Mouse (Mus musculus): ENCODE data around the gene B4gat1. TPM values are rescaled to one million over a fixed set of nuclear protein-coding genes. Genes with fewer than 3 reads are reported as not detected.

The B4gat1 gene
- polyA plus RNA-seq, 1 experiment from 2014 or later = 41.8 TPM

DNA sequence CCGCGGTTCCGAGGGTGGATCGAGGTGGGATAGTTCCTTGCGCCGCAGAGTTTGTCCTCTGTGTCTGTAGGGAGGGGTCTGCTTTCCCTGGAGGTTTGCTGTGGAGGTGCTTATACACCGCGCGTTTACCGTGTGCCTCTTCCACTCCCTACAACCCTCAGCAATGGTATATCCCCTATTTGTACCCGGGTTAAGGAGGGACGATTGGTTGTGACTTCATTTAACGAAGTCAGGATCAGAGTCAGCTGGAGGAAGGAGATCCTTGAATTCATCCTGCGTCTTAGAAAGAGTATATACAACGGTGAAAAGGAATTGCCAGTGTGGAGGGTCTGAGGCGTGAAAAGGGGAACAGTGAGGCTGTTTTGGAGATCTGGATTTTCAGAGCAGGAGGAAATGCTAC lies 3.0 kb downstream of the B4gat1 start:
- H3K9ac ChIP-seq (ENCODE audit: low read length) = peak overlapping the region; percentile 86
- no peaks in the 10 kb centered on the region for H3K9me3 ChIP-seq (replicated peaks; ENCODE audit: control insufficient read depth, low read length)
- H3K4me2 ChIP-seq (ENCODE audit: low read depth, low read length) = peak overlapping the region; percentile 94
- peak overlapping the region; percentile 80 for H3K4me3 ChIP-seq (replicated peaks; ENCODE audit: low read length)
- no peaks in the 10 kb centered on the region for H3K27me3 ChIP-seq (ENCODE audit: control insufficient read depth, insufficient read depth, low read length)
- H3K36me3 ChIP-seq (ENCODE audit: control insufficient read depth, insufficient read depth, low read length) = no peaks in the 10 kb centered on the region
- H3K27ac ChIP-seq (ENCODE audit: low read length) = peak overlapping the region; percentile 79
- 2% methylated on average over 16 of the region's 16 CpGs for WGBS
- H3K4me1 ChIP-seq (ENCODE audit: control insufficient read depth, insufficient read depth, low read length) = peaks cover 28% of the 10 kb centered on the region
- ATAC-seq (ENCODE audit: insufficient read depth, low FRiP score) = no peak

GRCm38 (mm10) chr19:5045531-5045930 lies 6.9 kb downstream of the B4gat1 start:
- H3K9me3 ChIP-seq (replicated peaks; ENCODE audit: control insufficient read depth, low read length) = no peaks in the 10 kb centered on the region
- no peak overlapping the region for H3K4me2 ChIP-seq (ENCODE audit: low read depth, low read length)
- no peak overlapping the region for H3K27ac ChIP-seq (ENCODE audit: low read length)
- no peak overlapping the region for H3K4me3 ChIP-seq (replicated peaks; ENCODE audit: low read length)
- H3K27me3 ChIP-seq (ENCODE audit: control insufficient read depth, insufficient read depth, low read length) = no peaks in the 10 kb centered on the region
- 0 out of 2 replicates have a peak, but pooled peaks cover 3% of the 10 kb centered on the region for H3K36me3 ChIP-seq (ENCODE audit: control insufficient read depth, insufficient read depth, low read length)
- peaks cover 21% of the 10 kb centered on the region for H3K4me1 ChIP-seq (ENCODE audit: control insufficient read depth, insufficient read depth, low read length)
- WGBS = 76% methylated on average over 4 of the region's 4 CpGs
- no peak overlapping the region for H3K9ac ChIP-seq (ENCODE audit: low read length)
- no peak for ATAC-seq (ENCODE audit: insufficient read depth, low FRiP score)

DNA sequence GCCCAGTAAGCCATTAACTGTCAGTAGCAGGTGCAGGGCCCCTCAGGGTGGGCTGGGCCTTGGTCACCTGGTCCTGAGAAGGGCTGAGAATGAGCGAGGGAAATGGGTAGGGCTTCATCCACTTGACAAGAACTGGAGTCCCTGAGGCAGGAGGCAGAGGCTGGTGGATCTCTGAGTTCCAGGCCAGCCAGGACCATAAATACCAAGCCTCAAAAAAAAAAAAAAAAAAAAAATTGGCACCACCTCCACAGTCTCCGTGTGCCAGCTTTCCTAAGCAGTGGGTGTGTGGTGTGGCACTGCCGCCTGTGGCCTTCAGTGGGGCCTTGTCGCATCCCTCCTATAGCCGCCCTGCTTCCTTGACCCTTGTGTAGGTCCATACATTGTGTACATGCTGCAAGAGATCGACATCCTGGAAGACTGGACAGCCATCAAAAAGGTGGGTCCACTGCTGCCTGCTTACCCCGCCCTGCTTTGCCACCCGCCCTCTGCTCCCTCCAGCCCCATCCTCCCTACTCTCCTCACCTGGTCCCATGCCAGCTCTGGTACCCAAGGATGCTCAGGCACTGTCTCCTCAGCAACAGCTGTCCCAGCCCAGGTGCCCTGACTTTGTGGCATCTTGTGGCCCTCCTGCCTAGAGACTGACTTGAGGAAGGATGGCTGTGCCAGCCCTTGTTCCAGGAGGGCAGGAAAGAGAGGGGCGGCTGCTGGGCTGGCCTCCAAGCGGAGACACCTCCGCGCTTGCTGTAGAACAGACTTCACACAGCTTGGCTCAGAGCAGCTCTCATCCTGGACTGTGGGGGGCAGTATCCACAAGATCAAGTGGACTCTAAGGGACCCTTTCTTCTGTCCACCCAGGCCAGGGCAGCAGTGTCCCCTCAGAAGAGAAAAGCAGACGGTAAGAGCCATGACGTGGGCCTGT lies 9.8 kb downstream of the B4gat1 start:
- Histone ChIP-seq H3K36me3 (ENCODE audit: control insufficient read depth, insufficient read depth, low read length) (0 out of 2 replicates have a peak, but pooled peaks cover 3% of the 10 kb centered on the region), H3K4me3 (replicated peaks; ENCODE audit: low read length) (no peak overlapping the region), H3K4me2 (ENCODE audit: low read depth, low read length) (no peak overlapping the region), H3K27ac (ENCODE audit: low read length) (no peak overlapping the region), H3K27me3 (ENCODE audit: control insufficient read depth, insufficient read depth, low read length) (peaks cover 10% of the 10 kb centered on the region), H3K4me1 (ENCODE audit: control insufficient read depth, insufficient read depth, low read length) (peaks cover 19% of the 10 kb centered on the region), H3K9me3 (replicated peaks; ENCODE audit: control insufficient read depth, low read length) (no peaks in the 10 kb centered on the region), H3K9ac (ENCODE audit: low read length) (no peak overlapping the region)
- ATAC-seq (ENCODE audit: insufficient read depth, low FRiP score) = no peak
- WGBS = 83% methylated on average over 14 of the region's 14 CpGs

- no peak for ATAC-seq (ENCODE audit: insufficient read depth, low FRiP score)
- WGBS = 76% methylated on average over 6 of the region's 6 CpGs
- Histone ChIP-seq H3K4me3 (replicated peaks; ENCODE audit: low read length) (no peak overlapping the region), H3K4me2 (ENCODE audit: low read depth, low read length) (no peak overlapping the region), H3K4me1 (ENCODE audit: control insufficient read depth, insufficient read depth, low read length) (peaks cover 19% of the 10 kb centered on the region), H3K36me3 (ENCODE audit: control insufficient read depth, insufficient read depth, low read length) (0 out of 2 replicates have a peak, but pooled peaks cover 3% of the 10 kb centered on the region), H3K27ac (ENCODE audit: low read length) (no peak overlapping the region), H3K9ac (ENCODE audit: low read length) (no peak overlapping the region; the same call in 1 of the 2 replicates), H3K27me3 (ENCODE audit: control insufficient read depth, insufficient read depth, low read length) (peaks cover 10% of the 10 kb centered on the region), H3K9me3 (replicated peaks; ENCODE audit: control insufficient read depth, low read length) (no peaks in the 10 kb centered on the region)
Observed at GRCm38 (mm10) chr19:5049325-5049724, 10.7 kb downstream of the B4gat1 start.

GRCm38 (mm10) chr19:5050047-5050905 lies 11.7 kb downstream of the B4gat1 start, which contains the start of gene Rin1:
Gene Rin1 (plus strand): TSS chr19:5050481.
- H3K9ac ChIP-seq (ENCODE audit: low read length) = peak within 1 kb of the TSS; percentile 64
- 18% methylated on average over 14 of the region's 14 CpGs for WGBS

GRCm38 (mm10) chr19:5051031-5051430 lies 12.4 kb downstream of the B4gat1 start:
- Histone ChIP-seq H3K4me1 (ENCODE audit: control insufficient read depth, insufficient read depth, low read length) (peaks cover 19% of the 10 kb centered on the region), H3K4me3 (replicated peaks; ENCODE audit: low read length) (peak overlapping the region; percentile 45), H3K9me3 (replicated peaks; ENCODE audit: control insufficient read depth, low read length) (no peaks in the 10 kb centered on the region), H3K27ac (ENCODE audit: low read length) (peak overlapping the region; percentile 51), H3K36me3 (ENCODE audit: control insufficient read depth, insufficient read depth, low read length) (0 out of 2 replicates have a peak, but pooled peaks cover 3% of the 10 kb centered on the region), H3K9ac (ENCODE audit: low read length) (peak overlapping the region; percentile 64), H3K27me3 (ENCODE audit: control insufficient read depth, insufficient read depth, low read length) (peaks cover 10% of the 10 kb centered on the region), H3K4me2 (ENCODE audit: low read depth, low read length) (peak overlapping the region; percentile 58)
- WGBS = 12% methylated on average over 17 of the region's 17 CpGs
- peak; percentile 52; the same call in 1 of the 2 replicates for ATAC-seq (ENCODE audit: insufficient read depth, low FRiP score)

More at GRCm38 (mm10) chr19:5050047-5050905, 11.7 kb downstream of the B4gat1 start, which contains the start of gene Rin1:
- Histone ChIP-seq H3K27me3 (ENCODE audit: control insufficient read depth, insufficient read depth, low read length) (peaks cover 10% of the 10 kb centered on the region), H3K27ac (ENCODE audit: low read length) (peak within 1 kb of the TSS; percentile 71), H3K4me2 (ENCODE audit: low read depth, low read length) (peak within 1 kb of the TSS; percentile 58), H3K4me1 (ENCODE audit: control insufficient read depth, insufficient read depth, low read length) (peaks cover 19% of the 10 kb centered on the region), H3K4me3 (replicated peaks; ENCODE audit: low read length) (peak within 1 kb of the TSS; percentile 45), H3K9me3 (replicated peaks; ENCODE audit: control insufficient read depth, low read length) (no peaks in the 10 kb centered on the region), H3K36me3 (ENCODE audit: control insufficient read depth, insufficient read depth, low read length) (0 out of 2 replicates have a peak, but pooled peaks cover 3% of the 10 kb centered on the region)
- peak; percentile 70; the same call in 1 of the 2 replicates for ATAC-seq (ENCODE audit: insufficient read depth, low FRiP score)

- Histone ChIP-seq H3K9ac (ENCODE audit: low read length) (peak overlapping the region; percentile 64), H3K27ac (ENCODE audit: low read length) (no peak overlapping the region), H3K36me3 (ENCODE audit: control insufficient read depth, insufficient read depth, low read length) (0 out of 2 replicates have a peak, but pooled peaks cover 3% of the 10 kb centered on the region), H3K4me2 (ENCODE audit: low read depth, low read length) (peak overlapping the region; percentile 58), H3K9me3 (replicated peaks; ENCODE audit: control insufficient read depth, low read length) (no peaks in the 10 kb centered on the region), H3K4me3 (replicated peaks; ENCODE audit: low read length) (peak overlapping the region; percentile 45), H3K4me1 (ENCODE audit: control insufficient read depth, insufficient read depth, low read length) (peaks cover 22% of the 10 kb centered on the region), H3K27me3 (ENCODE audit: control insufficient read depth, insufficient read depth, low read length) (peaks cover 10% of the 10 kb centered on the region)
- ATAC-seq (ENCODE audit: insufficient read depth, low FRiP score) = no peak
- 62% methylated on average over 3 of the region's 3 CpGs for WGBS
Observed at GRCm38 (mm10) chr19:5051515-5051914, 12.9 kb downstream of the B4gat1 start.

DNA sequence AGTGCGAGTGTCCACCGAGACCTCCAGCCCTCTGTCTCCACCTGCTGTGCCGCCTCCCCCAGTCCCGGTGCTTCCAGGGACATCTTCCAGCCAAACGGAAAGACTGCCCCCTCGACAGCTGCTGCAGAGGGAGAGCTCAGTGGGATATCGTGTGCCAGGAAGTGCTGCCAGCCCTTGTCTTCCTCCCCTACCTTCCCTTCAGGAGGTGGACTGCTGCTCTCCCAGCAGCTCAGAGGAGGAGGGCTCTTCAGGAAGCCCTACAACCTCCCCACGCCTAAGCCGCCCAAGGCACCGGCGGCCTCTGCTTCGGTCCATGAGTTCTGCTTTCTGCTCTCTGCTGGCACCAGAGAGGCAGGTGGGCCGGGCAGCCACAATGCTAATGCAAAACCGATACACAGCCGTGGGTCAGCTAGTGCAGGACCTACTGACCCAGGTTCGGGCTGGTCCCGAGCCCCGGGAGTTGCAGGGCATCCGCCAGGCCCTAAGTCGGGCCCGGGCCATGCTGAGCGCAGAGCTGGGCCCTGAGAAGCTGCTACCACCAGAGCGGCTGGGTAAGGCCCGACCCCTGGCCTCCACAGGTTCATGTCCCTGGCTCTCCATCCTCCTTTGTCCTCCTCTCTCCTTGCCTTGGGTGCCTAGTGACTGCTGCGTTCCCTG lies 13.7 kb downstream of the B4gat1 start:
- Histone ChIP-seq H3K4me2 (ENCODE audit: low read depth, low read length) (no peak overlapping the region), H3K27ac (ENCODE audit: low read length) (no peak overlapping the region), H3K36me3 (ENCODE audit: control insufficient read depth, insufficient read depth, low read length) (0 out of 2 replicates have a peak, but pooled peaks cover 3% of the 10 kb centered on the region), H3K4me1 (ENCODE audit: control insufficient read depth, insufficient read depth, low read length) (peaks cover 24% of the 10 kb centered on the region), H3K9me3 (replicated peaks; ENCODE audit: control insufficient read depth, low read length) (no peaks in the 10 kb centered on the region), H3K27me3 (ENCODE audit: control insufficient read depth, insufficient read depth, low read length) (peaks cover 10% of the 10 kb centered on the region), H3K9ac (ENCODE audit: low read length) (peak overlapping the region; percentile 46), H3K4me3 (replicated peaks; ENCODE audit: low read length) (no peak overlapping the region)
- ATAC-seq (ENCODE audit: insufficient read depth, low FRiP score) = no peak
- 47% methylated on average over 25 of the region's 25 CpGs for WGBS
